Mouse (Mus musculus): ENCODE measurements around the gene Creb1. TPM values are rescaled to one million over a fixed set of nuclear protein-coding genes. Genes with fewer than 3 reads are reported as not detected.

Creb1 gene
- polyA plus RNA-seq, 1 experiment from 2014 or later, result 59.9 TPM

- H3K9me3 ChIP-seq (ENCODE audit: control insufficient read depth, low read length), result no peaks in the 10 kb centered on the region
- no peak overlapping the region for H3K4me2 ChIP-seq (replicated peaks; ENCODE audit: low read depth, low read length)
- H3K27me3 ChIP-seq (ENCODE audit: control insufficient read depth, insufficient read depth, low read length), result no peaks in the 10 kb centered on the region
- WGBS, result 96% methylated on average over 5 of the region's 5 CpGs
- H3K36me3 ChIP-seq (ENCODE audit: control insufficient read depth, insufficient read depth, low read length), result no peaks in the 10 kb centered on the region
- no peak overlapping the region for H3K4me3 ChIP-seq (ENCODE audit: low read depth, low read length)
- H3K9ac ChIP-seq (ENCODE audit: low read depth, low read length), result no peak overlapping the region
- ATAC-seq (ENCODE audit: low FRiP score), result no peak
- no peak for DNase-seq (ENCODE audit: low spot score)
- no peaks in the 10 kb centered on the region for H3K4me1 ChIP-seq (replicated peaks; ENCODE audit: control insufficient read depth, insufficient read depth, low read length)
- no peak overlapping the region for H3K27ac ChIP-seq (ENCODE audit: low read depth, low read length)
These were observed 70.9 kb downstream of the Creb1 start for GRCm38 (mm10) chr1:64603381-64603780.

GRCm38 (mm10) chr1:64609145-64609544 is 76.7 kb downstream of the Creb1 start:
- H3K9me3 ChIP-seq (ENCODE audit: control insufficient read depth, low read length), result no peaks in the 10 kb centered on the region
- DNase-seq (ENCODE audit: low spot score), result no peak
- no peaks in the 10 kb centered on the region for H3K4me1 ChIP-seq (replicated peaks; ENCODE audit: control insufficient read depth, insufficient read depth, low read length)
- H3K36me3 ChIP-seq (ENCODE audit: control insufficient read depth, insufficient read depth, low read length), result no peaks in the 10 kb centered on the region
- no peak overlapping the region for H3K4me3 ChIP-seq (ENCODE audit: low read depth, low read length)
- ATAC-seq (ENCODE audit: low FRiP score), result no peak
- no peak overlapping the region for H3K4me2 ChIP-seq (replicated peaks; ENCODE audit: low read depth, low read length)
- no peaks in the 10 kb centered on the region for H3K27me3 ChIP-seq (ENCODE audit: control insufficient read depth, insufficient read depth, low read length)
- 89% methylated on average over 4 of the region's 4 CpGs for WGBS
- no peak overlapping the region for H3K27ac ChIP-seq (ENCODE audit: low read depth, low read length)
- no peak overlapping the region for H3K9ac ChIP-seq (ENCODE audit: low read depth, low read length)

- H3K36me3 ChIP-seq (ENCODE audit: control insufficient read depth, insufficient read depth, low read length), result 0 out of 2 replicates have a peak, but pooled peaks cover under 1% of the 10 kb centered on the region
- 91% methylated on average over 9 of the region's 9 CpGs for WGBS
- H3K9me3 ChIP-seq (ENCODE audit: control insufficient read depth, low read length), result no peaks in the 10 kb centered on the region
These were observed 77.5 kb downstream of the Creb1 start for GRCm38 (mm10) chr1:64609976-64610375.

GRCm38 (mm10) chr1:64614311-64614710 is 81.9 kb downstream of the Creb1 start:
- H3K36me3 ChIP-seq (ENCODE audit: control insufficient read depth, insufficient read depth, low read length), result 0 out of 2 replicates have a peak, but pooled peaks cover 3% of the 10 kb centered on the region
- H3K4me3 ChIP-seq (ENCODE audit: low read depth, low read length), result no peak overlapping the region
- H3K4me2 ChIP-seq (replicated peaks; ENCODE audit: low read depth, low read length), result no peak overlapping the region
- 91% methylated on average over 9 of the region's 9 CpGs for WGBS
- ATAC-seq (ENCODE audit: low FRiP score) (no peak), DNase-seq (ENCODE audit: low spot score) (no peak)
- H3K9me3 ChIP-seq (ENCODE audit: control insufficient read depth, low read length), result no peaks in the 10 kb centered on the region
- H3K9ac ChIP-seq (ENCODE audit: low read depth, low read length), result no peak overlapping the region
- H3K4me1 ChIP-seq (replicated peaks; ENCODE audit: control insufficient read depth, insufficient read depth, low read length), result no peaks in the 10 kb centered on the region
- no peak overlapping the region for H3K27ac ChIP-seq (ENCODE audit: low read depth, low read length)
- H3K27me3 ChIP-seq (ENCODE audit: control insufficient read depth, insufficient read depth, low read length), result no peaks in the 10 kb centered on the region

More at GRCm38 (mm10) chr1:64609976-64610375, 77.5 kb downstream of the Creb1 start:
- Histone ChIP-seq H3K27ac (ENCODE audit: low read depth, low read length) (no peak overlapping the region), H3K4me2 (replicated peaks; ENCODE audit: low read depth, low read length) (no peak overlapping the region), H3K4me1 (replicated peaks; ENCODE audit: control insufficient read depth, insufficient read depth, low read length) (no peaks in the 10 kb centered on the region), H3K9ac (ENCODE audit: low read depth, low read length) (no peak overlapping the region), H3K27me3 (ENCODE audit: control insufficient read depth, insufficient read depth, low read length) (no peaks in the 10 kb centered on the region), H3K4me3 (ENCODE audit: low read depth, low read length) (no peak overlapping the region)
- DNase-seq (ENCODE audit: low spot score), result no peak
- no peak for ATAC-seq (ENCODE audit: low FRiP score)

GRCm38 (mm10) chr1:64614801-64615345 is 82.4 kb downstream of the Creb1 start:
- Histone ChIP-seq H3K4me1 (replicated peaks; ENCODE audit: control insufficient read depth, insufficient read depth, low read length) (no peaks in the 10 kb centered on the region), H3K4me2 (replicated peaks; ENCODE audit: low read depth, low read length) (no peak overlapping the region), H3K36me3 (ENCODE audit: control insufficient read depth, insufficient read depth, low read length) (0 out of 2 replicates have a peak, but pooled peaks cover 3% of the 10 kb centered on the region), H3K9ac (ENCODE audit: low read depth, low read length) (no peak overlapping the region), H3K4me3 (ENCODE audit: low read depth, low read length) (no peak overlapping the region), H3K9me3 (ENCODE audit: control insufficient read depth, low read length) (no peaks in the 10 kb centered on the region), H3K27ac (ENCODE audit: low read depth, low read length) (no peak overlapping the region), H3K27me3 (ENCODE audit: control insufficient read depth, insufficient read depth, low read length) (no peaks in the 10 kb centered on the region)
- no peak for ATAC-seq (ENCODE audit: low FRiP score)
- WGBS, result 89% methylated on average over 10 of the region's 10 CpGs
- no peak for DNase-seq (ENCODE audit: low spot score)

GRCm38 (mm10) chr1:64615531-64615991 is 83.1 kb downstream of the Creb1 start:
- DNase-seq (ENCODE audit: low spot score) (no peak), ATAC-seq (ENCODE audit: low FRiP score) (no peak)
- no peaks in the 10 kb centered on the region for H3K4me1 ChIP-seq (replicated peaks; ENCODE audit: control insufficient read depth, insufficient read depth, low read length)
- WGBS, result 84% methylated on average over 11 of the region's 11 CpGs
- H3K4me2 ChIP-seq (replicated peaks; ENCODE audit: low read depth, low read length), result no peak overlapping the region
- no peak overlapping the region for H3K4me3 ChIP-seq (ENCODE audit: low read depth, low read length)
- no peaks in the 10 kb centered on the region for H3K9me3 ChIP-seq (ENCODE audit: control insufficient read depth, low read length)
- H3K27ac ChIP-seq (ENCODE audit: low read depth, low read length), result no peak overlapping the region
- no peaks in the 10 kb centered on the region for H3K27me3 ChIP-seq (ENCODE audit: control insufficient read depth, insufficient read depth, low read length)
- no peak overlapping the region for H3K9ac ChIP-seq (ENCODE audit: low read depth, low read length)
- H3K36me3 ChIP-seq (ENCODE audit: control insufficient read depth, insufficient read depth, low read length), result 0 out of 2 replicates have a peak, but pooled peaks cover 3% of the 10 kb centered on the region

- 65% methylated on average over 6 of the region's 6 CpGs for WGBS
- H3K9ac ChIP-seq (ENCODE audit: low read depth, low read length), result peak overlapping the region; percentile 86; the same call in 1 of the 2 replicates
- no peak for ATAC-seq (ENCODE audit: low FRiP score)
These were observed 83.6 kb downstream of the Creb1 start for GRCm38 (mm10) chr1:64616076-64616475.

GRCm38 (mm10) chr1:64616531-64616880 is 84.1 kb downstream of the Creb1 start:
- Histone ChIP-seq H3K9me3 (ENCODE audit: control insufficient read depth, low read length) (no peaks in the 10 kb centered on the region), H3K27me3 (ENCODE audit: control insufficient read depth, insufficient read depth, low read length) (no peaks in the 10 kb centered on the region), H3K4me3 (ENCODE audit: low read depth, low read length) (peak overlapping the region; percentile 68), H3K4me1 (replicated peaks; ENCODE audit: control insufficient read depth, insufficient read depth, low read length) (no peaks in the 10 kb centered on the region), H3K36me3 (ENCODE audit: control insufficient read depth, insufficient read depth, low read length) (0 out of 2 replicates have a peak, but pooled peaks cover 3% of the 10 kb centered on the region), H3K9ac (ENCODE audit: low read depth, low read length) (peak overlapping the region; percentile 86), H3K4me2 (replicated peaks; ENCODE audit: low read depth, low read length) (peak overlapping the region; percentile 42), H3K27ac (ENCODE audit: low read depth, low read length) (peak overlapping the region; percentile 83)
- WGBS, result 10% methylated on average over 8 of the region's 8 CpGs
- ATAC-seq (ENCODE audit: low FRiP score) (no peak; the same call in 1 of the 2 replicates), DNase-seq (ENCODE audit: low spot score) (no peak)

More at GRCm38 (mm10) chr1:64616076-64616475, 83.6 kb downstream of the Creb1 start:
- H3K4me2 ChIP-seq (replicated peaks; ENCODE audit: low read depth, low read length), result peak overlapping the region; percentile 42; the same call in 1 of the 2 replicates
- H3K27ac ChIP-seq (ENCODE audit: low read depth, low read length), result no peak overlapping the region
- 0 out of 2 replicates have a peak, but pooled peaks cover 3% of the 10 kb centered on the region for H3K36me3 ChIP-seq (ENCODE audit: control insufficient read depth, insufficient read depth, low read length)
- DNase-seq (ENCODE audit: low spot score), result no peak
- H3K4me1 ChIP-seq (replicated peaks; ENCODE audit: control insufficient read depth, insufficient read depth, low read length), result no peaks in the 10 kb centered on the region
- peak overlapping the region; percentile 68; the same call in 1 of the 2 replicates for H3K4me3 ChIP-seq (ENCODE audit: low read depth, low read length)
- no peaks in the 10 kb centered on the region for H3K27me3 ChIP-seq (ENCODE audit: control insufficient read depth, insufficient read depth, low read length)
- H3K9me3 ChIP-seq (ENCODE audit: control insufficient read depth, low read length), result no peaks in the 10 kb centered on the region
